Mouse (Mus musculus) stomach, postnatal 0 days (tissue): ENCODE data around the gene Krt10.

Source experiments
- CTCF ChIP-seq: IDR thresholded peaks from 2 replicates; pipeline ENCODE4 v1.5.1; 2016; ENCODE audit warnings: antibody characterized with exemption, low read depth, mild to moderate bottlenecking, moderate library complexity
- EP300 ChIP-seq: optimal IDR thresholded peaks from 2 replicates; pipeline ENCODE3; 2016; ENCODE audit warnings: antibody characterized with exemption

- TF ChIP-seq CTCF: no peak
- TF ChIP-seq EP300: no peak
Measured at GRCm38 (mm10) chr11:99388661-99389060, 503 bp downstream of the Krt10 start.
